ENCODE assay signal across 11 mouse cellular contexts in genomic region chr7:93062189-93062588, GRCm38 (mm10). TPM values are rescaled to one million over a fixed set of nuclear protein-coding genes. Genes with fewer than 3 reads are reported as not detected.
DNase-seq lines count a peak whose midpoint lies in the region; ATAC-seq and TF ChIP-seq lines count a peak whose summit lies in the region.
"Had no signal": no experiment of that assay in that cellular context is flagged by ENCODE, and none has a peak within 500 bp of the region (broad histone marks: within the 10 kb centered on the region; RNA-seq: fewer than 3 reads in every experiment).

No protein-coding gene starts in this region.

- H3K9ac ChIP-seq in forebrain, embryonic 14.5 days (ENCODE audit: low read length), result no peak overlapping the region
- H3K9ac ChIP-seq in neural tube, embryonic 13.5 days, result 0 out of 2 replicates have a peak overlapping the region, but pooled peaks have one; percentile 27
- H3K9ac ChIP-seq: embryonic facial prominence, embryonic 15.5 days had no signal

- 2% methylated on average over 6 of the region's 6 CpGs for WGBS in forebrain, embryonic 14.5 days
- 7% methylated on average over 6 of the region's 6 CpGs for WGBS in neural tube, embryonic 13.5 days
- WGBS in thymus, adult 2 months, result 80% methylated on average over 6 of the region's 6 CpGs

- no peaks in the 10 kb centered on the region for H3K36me3 ChIP-seq in forebrain, embryonic 14.5 days (ENCODE audit: control insufficient read depth, insufficient read depth, low read length)
- H3K36me3 ChIP-seq in neural tube, embryonic 13.5 days, result no peaks in the 10 kb centered on the region
- H3K36me3 ChIP-seq in thymus, adult 2 months (ENCODE audit: control insufficient read depth, insufficient read depth, low read length), result no peaks in the 10 kb centered on the region
- H3K36me3 ChIP-seq: embryonic facial prominence, embryonic 15.5 days had no signal

- no peak for TF ChIP-seq CTCF in layer of hippocampus, adult 2 months (conservative IDR thresholded peaks at IDR 0.05)
- no peak for TF ChIP-seq CTCF in thymus, adult 2 months (IDR thresholded peaks at IDR 0.05; ENCODE audit: borderline replicate concordance, control insufficient read depth, extremely low read depth, insufficient read depth, low read length, poor library complexity)

- no peaks in the 10 kb centered on the region for H3K9me3 ChIP-seq in forebrain, embryonic 14.5 days (replicated peaks; ENCODE audit: control insufficient read depth, low read length)
- H3K9me3 ChIP-seq in neural tube, embryonic 13.5 days, result no peaks in the 10 kb centered on the region
- H3K9me3 ChIP-seq: embryonic facial prominence, embryonic 15.5 days had no signal

- peak overlapping the region; percentile 19 for H3K4me2 ChIP-seq in forebrain, embryonic 14.5 days (ENCODE audit: low read length)
- peak overlapping the region; percentile 31 for H3K4me2 ChIP-seq in neural tube, embryonic 13.5 days
- H3K4me2 ChIP-seq: embryonic facial prominence, embryonic 15.5 days had no signal

- peak in 1 of 2 experiments; percentile 33 for DNase-seq in layer of hippocampus, adult 2 months (ENCODE audit: low spot score in 2 of 2)
- no peak for DNase-seq in layer of hippocampus, postnatal 25 days (ENCODE audit: extremely low spot score in 1 of 2, low spot score in 1 of 2)
- peak; percentile 95 for DNase-seq in forebrain, embryonic 14.5 days (ENCODE audit: low spot score)
- DNase-seq in left cerebral cortex, postnatal 4 days, result peak; percentile 45
- no peak for DNase-seq in thymus, adult 2 months
- no peak for DNase-seq in gastrocnemius, adult 18-20 months (ENCODE audit: low spot score)
- no peak for DNase-seq in heart, adult 11 months
- DNase-seq: spleen, adult 18-20 months had no signal

- peak; percentile 97 for ATAC-seq in forebrain, embryonic 14.5 days
- peak; percentile 96 for ATAC-seq in neural tube, embryonic 13.5 days (ENCODE audit: low read depth)

- intact Hi-C loops in left cerebral cortex, postnatal 4 days (cut with DNase I), result no loop called here

- no peaks in the 10 kb centered on the region for H3K27me3 ChIP-seq in forebrain, embryonic 14.5 days (replicated peaks; ENCODE audit: control insufficient read depth, insufficient read depth, low read length)
- H3K27me3 ChIP-seq in neural tube, embryonic 13.5 days, result no peaks in the 10 kb centered on the region
- no peaks in the 10 kb centered on the region for H3K27me3 ChIP-seq in thymus, adult 2 months (ENCODE audit: control insufficient read depth, insufficient read depth, low read length)
- H3K27me3 ChIP-seq: embryonic facial prominence, embryonic 15.5 days had no signal

- peaks cover 18% of the 10 kb centered on the region for H3K4me1 ChIP-seq in forebrain, embryonic 14.5 days (ENCODE audit: control insufficient read depth, insufficient read depth, low read length)
- peaks cover 28% of the 10 kb centered on the region for H3K4me1 ChIP-seq in neural tube, embryonic 13.5 days (replicated peaks)
- no peaks in the 10 kb centered on the region for H3K4me1 ChIP-seq in thymus, adult 2 months (replicated peaks; ENCODE audit: control insufficient read depth, insufficient read depth, low read length)
- H3K4me1 ChIP-seq: embryonic facial prominence, embryonic 15.5 days had no signal

- H3K4me3 ChIP-seq in layer of hippocampus, adult 2 months, result no peak overlapping the region
- H3K4me3 ChIP-seq in forebrain, embryonic 14.5 days (ENCODE audit: low read depth, low read length), result no peak overlapping the region
- H3K4me3 ChIP-seq in neural tube, embryonic 13.5 days, result no peak overlapping the region
- no peak overlapping the region for H3K4me3 ChIP-seq in thymus, adult 2 months (ENCODE audit: control insufficient read depth, insufficient read depth, low read length)
- H3K4me3 ChIP-seq: embryonic facial prominence, embryonic 15.5 days had no signal

- peak overlapping the region; percentile 80 for H3K27ac ChIP-seq in layer of hippocampus, adult 2 months
- peak overlapping the region; percentile 68 for H3K27ac ChIP-seq in forebrain, embryonic 14.5 days (ENCODE audit: low read depth, low read length)
- peak overlapping the region; percentile 81 for H3K27ac ChIP-seq in neural tube, embryonic 13.5 days (replicated peaks)
- no peak overlapping the region for H3K27ac ChIP-seq in thymus, adult 2 months (ENCODE audit: control insufficient read depth, insufficient read depth, low read length)
- H3K27ac ChIP-seq: embryonic facial prominence, embryonic 15.5 days had no signal

- TF ChIP-seq POLR2A in thymus, adult 2 months (IDR thresholded peaks at IDR 0.05; ENCODE audit: control insufficient read depth, extremely low read depth, insufficient read depth, low read length, poor library complexity), result no peak

RNA-seq across cellular contexts. Expression of gene Fam181b, which starts 17.5 kb away (rescaled TPM):
- total RNA-seq in layer of hippocampus, adult 2 months (2021), result 10 to 100 TPM; 16.7 to 17.6 TPM
- 10 to 100 TPM; 22.4 to 22.6 TPM for total RNA-seq in layer of hippocampus, postnatal 25 days (2021)
- polyA plus RNA-seq in forebrain, embryonic 14.5 days (2014; fragmentation: Nextera tagmentation; extraction: Ambion mirVana), result 20.7 and 25.3 TPM in 2 replicates
- total RNA-seq in left cerebral cortex, postnatal 4 days (2021), result 10 to 100 TPM; 20.2 to 20.5 TPM
- 65.6 and 67.4 TPM in 2 replicates for polyA plus RNA-seq in neural tube, embryonic 13.5 days (2015; fragmentation: Nextera tagmentation; extraction: Ambion mirVana)
- 1.6 and 2.0 TPM in 2 replicates for polyA plus RNA-seq in thymus, adult 2 months (2012; rRNA removed)
- under 1 TPM; 0.48 to 0.90 TPM for total RNA-seq in gastrocnemius, adult 18-20 months (2021)
- total RNA-seq: megakaryocyte progenitor cell, adult 5-6 weeks had no signal

Comparison
In these comparisons a context has a peak if more than half of its experiments do, and no peak if none do; other contexts are left out.
1. DNase-seq: peak in forebrain, embryonic 14.5 days (single experiment) and left cerebral cortex, postnatal 4 days (single experiment); none in layer of hippocampus, postnatal 25 days (0 of 2), thymus, adult 2 months (single experiment), gastrocnemius, adult 18-20 months (single experiment) and heart, adult 11 months (single experiment).
2. RNA of gene Fam181b, which starts 17.5 kb away (total RNA-seq): 22.4 to 22.6 TPM in layer of hippocampus, postnatal 25 days, 20.2 to 20.5 TPM in left cerebral cortex, postnatal 4 days and 16.7 to 17.6 TPM in layer of hippocampus, adult 2 months; 0.48 to 0.90 TPM in gastrocnemius, adult 18-20 months; every median in the first group is over 4 times any median in the second.